27 mouse cellular contexts compared by ENCODE assay signal in genomic region chr8:104427703-104428102, GRCm38 (mm10). TPM values are rescaled to one million over a fixed set of nuclear protein-coding genes. Genes with fewer than 3 reads are reported as not detected.
DNase-seq lines count a peak whose midpoint lies in the region; ATAC-seq lines count a peak whose summit lies in the region.
"Had no signal": no experiment of that assay in that cellular context is flagged by ENCODE, and none has a peak within 500 bp of the region (broad histone marks: within the 10 kb centered on the region; RNA-seq: fewer than 3 reads in every experiment).

No protein-coding gene starts in this region.

- H3K4me1 ChIP-seq in forebrain, embryonic 11.5 days (replicated peaks; ENCODE audit: control insufficient read depth, insufficient read depth, low read length) = no peaks in the 10 kb centered on the region
- no peaks in the 10 kb centered on the region for H3K4me1 ChIP-seq in forebrain, embryonic 15.5 days
- no peaks in the 10 kb centered on the region for H3K4me1 ChIP-seq in heart, embryonic 10.5 days
- H3K4me1 ChIP-seq: embryonic facial prominence, embryonic 13.5 days; embryonic facial prominence, embryonic 15.5 days; forebrain, embryonic 10.5 days; forebrain, embryonic 13.5 days had no signal

- WGBS in forebrain, embryonic 11.5 days = 95% methylated on average over 13 of the region's 13 CpGs
- 91% methylated on average over 13 of the region's 13 CpGs for WGBS in forebrain, embryonic 15.5 days
- 92% methylated on average over 13 of the region's 13 CpGs for WGBS in heart, embryonic 10.5 days

- no peaks in the 10 kb centered on the region for H3K27me3 ChIP-seq in forebrain, embryonic 11.5 days (ENCODE audit: control insufficient read depth, insufficient read depth, low read length)
- H3K27me3 ChIP-seq in forebrain, embryonic 15.5 days = no peaks in the 10 kb centered on the region
- no peaks in the 10 kb centered on the region for H3K27me3 ChIP-seq in heart, embryonic 10.5 days (ENCODE audit: insufficient read depth, poor library complexity, severe bottlenecking)
- H3K27me3 ChIP-seq: CH12.LX; embryonic facial prominence, embryonic 13.5 days; embryonic facial prominence, embryonic 15.5 days; forebrain, embryonic 13.5 days; Patski had no signal

- no peaks in the 10 kb centered on the region for H3K9me3 ChIP-seq in forebrain, embryonic 11.5 days (ENCODE audit: control insufficient read depth, low read length)
- H3K9me3 ChIP-seq in forebrain, embryonic 15.5 days = no peaks in the 10 kb centered on the region
- no peaks in the 10 kb centered on the region for H3K9me3 ChIP-seq in heart, embryonic 10.5 days
- H3K9me3 ChIP-seq: embryonic facial prominence, embryonic 13.5 days; embryonic facial prominence, embryonic 15.5 days; forebrain, embryonic 10.5 days; forebrain, embryonic 13.5 days; G1E had no signal

- H3K9ac ChIP-seq in forebrain, embryonic 11.5 days (ENCODE audit: low read length) = no peak overlapping the region
- no peak overlapping the region for H3K9ac ChIP-seq in forebrain, embryonic 15.5 days (replicated peaks)
- H3K9ac ChIP-seq: embryonic facial prominence, embryonic 13.5 days; embryonic facial prominence, embryonic 15.5 days; forebrain, embryonic 13.5 days had no signal

- no peak overlapping the region for H3K4me2 ChIP-seq in forebrain, embryonic 11.5 days (ENCODE audit: low read depth, low read length, severe bottlenecking)
- no peak overlapping the region for H3K4me2 ChIP-seq in forebrain, embryonic 15.5 days (replicated peaks)
- H3K4me2 ChIP-seq: embryonic facial prominence, embryonic 13.5 days; embryonic facial prominence, embryonic 15.5 days; forebrain, embryonic 13.5 days had no signal

- peak; percentile 47 for DNase-seq in forebrain, embryonic 11.5 days (ENCODE audit: low spot score)
- peak; percentile 71 for DNase-seq in heart, adult 11 months
- DNase-seq in heart, embryonic 10.5 days (ENCODE audit: low spot score) = no peak
- DNase-seq in lung, postnatal 10 days = no peak
- no peak for DNase-seq in cerebellum, adult 11 months
- DNase-seq: adrenal gland, postnatal 10 days; adrenal gland, postnatal 25 days; B cell, adult 2 months; cerebellum, adult 18-20 months; cerebellum, adult 8-10 months; cerebellum, adult 9-11 months; cerebellum, postnatal 25 days; embryo, embryonic 11 days had no signal

- no peak overlapping the region for H3K4me3 ChIP-seq in forebrain, embryonic 11.5 days (ENCODE audit: low read depth, low read length)
- H3K4me3 ChIP-seq in forebrain, embryonic 15.5 days = no peak overlapping the region
- H3K4me3 ChIP-seq in heart, embryonic 10.5 days = no peak overlapping the region
- H3K4me3 ChIP-seq: embryonic facial prominence, embryonic 13.5 days; embryonic facial prominence, embryonic 15.5 days; erythroblast, embryonic 14.5 days; forebrain, embryonic 10.5 days; forebrain, embryonic 13.5 days had no signal

- peaks cover 24% of the 10 kb centered on the region; the same call in 1 of the 2 replicates for H3K36me3 ChIP-seq in forebrain, embryonic 11.5 days (ENCODE audit: control insufficient read depth, insufficient read depth, low read length)
- peaks cover 94% of the 10 kb centered on the region for H3K36me3 ChIP-seq in forebrain, embryonic 15.5 days
- peaks cover 97% of the 10 kb centered on the region for H3K36me3 ChIP-seq in heart, embryonic 10.5 days

- no peak overlapping the region for H3K27ac ChIP-seq in forebrain, embryonic 11.5 days (ENCODE audit: low read depth, low read length)
- H3K27ac ChIP-seq in forebrain, embryonic 15.5 days (replicated peaks) = no peak overlapping the region
- no peak overlapping the region for H3K27ac ChIP-seq in heart, embryonic 10.5 days
- H3K27ac ChIP-seq: embryonic facial prominence, embryonic 13.5 days; embryonic facial prominence, embryonic 15.5 days; forebrain, embryonic 10.5 days; forebrain, embryonic 13.5 days had no signal

- ATAC-seq in forebrain, embryonic 11.5 days (replicated peaks; ENCODE audit: low FRiP score) = no peak
- ATAC-seq in forebrain, embryonic 15.5 days (replicated peaks) = no peak
- peak; percentile 8 to 39; a peak in 1 of 4 replicates for ATAC-seq in hematopoietic stem cell, adult 5-6 weeks (replicated peaks in 1 of 2; ENCODE audit: insufficient read depth in 1 of 2, low FRiP score in 2 of 2, low TSS enrichment in 1 of 2, low read depth in 1 of 2, poor library complexity in 2 of 2, severe bottlenecking in 2 of 2)
- ATAC-seq in megakaryocyte progenitor cell, adult 5-6 weeks (replicated peaks; ENCODE audit: poor library complexity) = peak; percentile 40
- ATAC-seq: activated CD4-positive, CD25-positive, alpha-beta regulatory T cell, adult 4 months; CD4-positive, CD25-positive, alpha-beta regulatory T cell, adult 4 months; forebrain, embryonic 13.5 days; forebrain, embryonic 16.5 days; Patski had no signal

RNA-seq across cellular contexts. Expression of gene Dync1li2, which starts 15.1 kb away (rescaled TPM):
- polyA plus RNA-seq in forebrain, embryonic 11.5 days (2014; fragmentation: Nextera tagmentation; extraction: Ambion mirVana) = 101 and 105 TPM in 2 replicates
- 124 and 128 TPM in 2 replicates for polyA plus RNA-seq in forebrain, embryonic 15.5 days (2015; fragmentation: Nextera tagmentation; extraction: Ambion mirVana)
- 50.8 and 58.6 TPM in 2 replicates for polyA plus RNA-seq in heart, embryonic 10.5 days (2016; fragmentation: Nextera tagmentation; extraction: Ambion mirVana)
- total RNA-seq in hematopoietic stem cell, adult 5-6 weeks (2017) = 74.0 and 74.4 TPM in 2 replicates
- 14.7 and 25.4 TPM in 2 replicates for total RNA-seq in megakaryocyte progenitor cell, adult 5-6 weeks (2015)
- 46.5 and 52.6 TPM in 2 replicates for total RNA-seq in megakaryocyte progenitor cell, adult 5-6 weeks (2017)

RNA-seq across cellular contexts. Expression of gene Cmtm4, which starts 32.1 kb away (rescaled TPM):
- polyA plus RNA-seq in forebrain, embryonic 11.5 days (2014; fragmentation: Nextera tagmentation; extraction: Ambion mirVana) = 3.3 and 3.6 TPM in 2 replicates
- 2.6 and 2.9 TPM in 2 replicates for polyA plus RNA-seq in forebrain, embryonic 15.5 days (2015; fragmentation: Nextera tagmentation; extraction: Ambion mirVana)
- polyA plus RNA-seq in heart, embryonic 10.5 days (2016; fragmentation: Nextera tagmentation; extraction: Ambion mirVana) = 1.1 and 1.7 TPM in 2 replicates
- 3.7 and 4.4 TPM in 2 replicates for total RNA-seq in hematopoietic stem cell, adult 5-6 weeks (2017)
- total RNA-seq in megakaryocyte progenitor cell, adult 5-6 weeks (2015) = 0.79 and 0.85 TPM in 2 replicates
- total RNA-seq in megakaryocyte progenitor cell, adult 5-6 weeks (2017) = 0.84 and 0.87 TPM in 2 replicates
- polyA plus RNA-seq: G1E had no signal

Comparison
In these comparisons a context has a peak if more than half of its experiments do, and no peak if none do; other contexts are left out.
1. DNase-seq: peak in forebrain, embryonic 11.5 days (single experiment) and heart, adult 11 months (single experiment); none in heart, embryonic 10.5 days (single experiment), lung, postnatal 10 days (single experiment) and cerebellum, adult 11 months (single experiment).
2. ATAC-seq: peak in hematopoietic stem cell, adult 5-6 weeks (2 of 2) and megakaryocyte progenitor cell, adult 5-6 weeks (single experiment); none in forebrain, embryonic 11.5 days (single experiment) and forebrain, embryonic 15.5 days (single experiment).